Mouse (Mus musculus) left cerebral cortex, adult 8-10 months (tissue): Measurements from ENCODE around the gene Pdcd7. TPM values are rescaled to one million over a fixed set of nuclear protein-coding genes. Genes with fewer than 3 reads are reported as not detected.
A peak's percentile ranks its signal among the peaks of the same experiment; 100 is the strongest.

Experiments
- DNase-seq, 2 experiments: peaks; one replicate each; pipeline ENCODE4 v3.0.0; 2022; ENCODE audit warnings: low spot score in 2 of 2
- total RNA-seq, 4 experiments: library from RNA; stranded (reverse); gene quantifications; 2 replicates each; pipeline ENCODE4 v1.2.4; 2022

Gene Pdcd7
- total RNA-seq, 4 experiments from 2014 or later: 27.3 to 31.1 (median 27.9) TPM

DNA sequence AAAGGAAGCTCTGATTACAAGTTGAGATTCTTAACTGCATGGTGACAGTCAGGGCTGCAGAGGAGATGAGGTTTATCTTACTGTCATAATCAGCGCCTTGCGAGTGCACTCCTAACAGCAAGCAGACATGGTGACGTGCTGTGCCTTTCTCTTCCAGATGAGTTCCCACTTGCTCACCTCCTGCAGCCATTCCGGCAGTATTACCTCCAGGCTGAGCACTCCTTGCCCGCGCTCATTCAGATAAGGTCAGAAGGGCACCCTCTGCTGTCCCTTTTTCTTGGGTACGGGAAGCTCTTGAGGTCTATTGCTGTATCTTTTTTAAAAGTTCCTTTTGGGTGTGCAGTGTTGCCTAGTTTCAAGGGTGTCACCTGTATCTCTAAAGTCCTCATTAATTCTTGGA, 10.7 kb downstream of the Pdcd7 start:
- DNase-seq: no peak

DNA sequence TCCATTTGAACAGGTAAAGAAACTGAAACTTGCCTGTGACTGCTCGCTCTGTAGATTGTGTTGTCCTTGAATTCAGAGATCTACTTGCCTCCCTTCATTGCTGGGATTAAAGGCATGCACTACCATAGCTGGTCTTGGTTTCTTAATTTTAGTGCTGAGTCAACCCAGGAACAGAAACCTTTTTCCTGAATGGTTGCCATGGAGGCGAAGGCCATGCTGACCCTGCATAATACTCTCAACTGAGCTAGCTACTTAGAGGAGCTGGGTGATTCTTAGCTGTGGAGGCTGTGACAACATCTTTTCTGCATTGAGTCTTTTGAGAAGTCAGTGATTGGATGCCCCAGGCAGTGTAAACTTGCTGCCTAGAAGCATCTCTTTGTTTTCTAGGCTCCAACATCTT, 11.1 kb downstream of the Pdcd7 start:
- no peak for DNase-seq

DNA sequence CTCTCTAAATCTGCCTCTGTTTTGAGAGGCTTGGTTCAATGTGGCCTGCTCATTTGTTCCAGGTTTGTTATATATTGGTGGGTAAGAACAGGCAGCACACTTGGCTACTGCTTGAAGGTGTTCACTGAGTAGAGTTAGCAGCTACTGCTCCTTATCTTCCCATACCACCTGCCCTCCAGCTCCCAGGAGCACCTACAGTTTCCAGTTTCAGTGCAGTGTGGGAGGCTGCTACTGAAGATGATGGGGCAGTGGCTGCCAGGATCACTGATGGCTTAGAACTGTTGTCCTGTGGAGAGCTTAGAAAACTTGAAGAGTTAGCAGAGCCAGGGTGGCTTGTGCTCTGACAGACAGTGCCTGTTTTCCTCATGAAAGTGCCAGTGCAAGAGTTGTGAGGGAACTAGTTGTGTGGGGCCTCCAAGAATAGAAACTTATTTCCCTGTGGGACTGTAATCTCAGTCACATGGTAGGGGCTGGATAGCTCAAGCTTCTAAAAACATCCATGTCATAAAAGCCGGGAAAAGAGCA, 13.1 kb downstream of the Pdcd7 start:
- DNase-seq: no peak

DNA sequence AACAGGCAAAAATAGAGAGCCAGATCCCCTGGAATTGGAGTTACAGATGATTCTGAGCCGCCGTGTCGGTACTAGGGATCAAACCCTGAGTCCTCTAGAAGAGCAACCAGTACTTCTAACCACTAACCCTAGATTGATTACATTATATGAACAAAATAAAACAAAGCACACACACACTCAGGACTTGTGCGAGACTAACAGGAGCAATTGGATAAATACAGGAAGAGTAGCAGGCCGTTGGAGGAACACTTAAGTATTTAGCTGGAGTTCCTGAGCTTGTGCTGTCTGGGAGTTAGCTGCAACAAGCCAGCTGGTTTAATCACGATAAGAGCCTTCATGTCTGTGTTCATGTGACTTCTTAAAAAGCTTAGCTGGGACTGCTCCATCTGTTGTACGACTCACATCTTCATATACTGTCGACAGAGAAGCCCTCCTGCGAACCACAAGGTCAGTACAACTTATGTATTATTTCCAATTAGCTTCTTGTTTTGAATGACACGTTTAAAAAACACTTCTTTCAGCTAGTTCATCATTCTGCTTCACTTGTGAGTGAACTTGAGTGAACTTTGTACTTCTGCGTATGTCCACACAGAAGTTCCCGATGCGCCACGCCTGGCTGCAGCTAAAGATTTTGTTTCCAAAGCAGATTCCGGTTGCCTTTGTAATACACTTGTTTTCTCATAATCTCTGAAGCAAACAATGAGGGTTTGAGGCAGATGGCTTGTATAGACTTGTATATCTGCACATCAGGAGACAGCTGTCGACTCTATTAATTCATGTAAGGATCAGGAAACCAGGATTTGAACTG, 14.9 kb downstream of the Pdcd7 start, which contains the start of gene Ubap1l:
Gene Ubap1l, plus strand, starts transcription at position 401 of the 808 bp plus-strand sequence.
- DNase-seq: no peak

DNA sequence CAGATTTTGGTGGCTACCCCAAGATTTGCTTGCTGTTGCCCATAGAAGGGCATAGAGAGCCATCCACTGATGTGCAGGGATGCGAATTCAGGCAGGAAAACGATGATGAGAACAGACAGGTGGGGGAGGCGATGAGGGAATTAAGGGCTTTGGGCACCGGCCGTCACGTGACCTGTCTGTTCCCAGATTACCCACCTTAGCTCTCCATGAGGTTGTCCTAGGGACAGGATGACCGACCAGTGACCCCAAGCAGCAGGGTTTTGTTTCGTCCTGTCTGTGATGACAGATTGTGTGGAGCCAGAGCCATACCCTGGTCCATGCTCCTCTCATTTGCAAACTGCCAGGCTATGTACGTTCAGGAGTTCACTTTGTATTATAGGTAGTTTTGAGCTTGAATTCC, 17.8 kb downstream of the Pdcd7 start:
- no peak for DNase-seq

DNA sequence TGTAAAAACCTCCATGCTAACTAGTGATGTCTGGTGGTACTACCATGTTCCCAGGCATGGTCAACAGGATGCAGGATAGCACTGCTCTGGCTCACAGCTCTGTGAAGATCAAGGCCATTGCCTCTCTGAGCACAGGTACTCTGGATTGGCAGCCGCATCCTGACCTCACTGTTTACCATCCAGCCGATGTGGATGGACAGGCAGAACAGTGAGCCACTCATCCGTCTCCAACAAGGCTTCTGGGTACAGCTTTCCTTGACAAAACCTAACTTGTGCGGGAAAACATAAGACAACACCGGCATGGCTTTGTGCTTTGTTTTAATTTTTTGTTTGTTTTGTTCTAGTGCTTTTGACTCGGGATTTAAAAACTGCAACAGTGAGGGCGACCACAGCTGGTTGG, 19.8 kb downstream of the Pdcd7 start:
- DNase-seq: no peak

DNA sequence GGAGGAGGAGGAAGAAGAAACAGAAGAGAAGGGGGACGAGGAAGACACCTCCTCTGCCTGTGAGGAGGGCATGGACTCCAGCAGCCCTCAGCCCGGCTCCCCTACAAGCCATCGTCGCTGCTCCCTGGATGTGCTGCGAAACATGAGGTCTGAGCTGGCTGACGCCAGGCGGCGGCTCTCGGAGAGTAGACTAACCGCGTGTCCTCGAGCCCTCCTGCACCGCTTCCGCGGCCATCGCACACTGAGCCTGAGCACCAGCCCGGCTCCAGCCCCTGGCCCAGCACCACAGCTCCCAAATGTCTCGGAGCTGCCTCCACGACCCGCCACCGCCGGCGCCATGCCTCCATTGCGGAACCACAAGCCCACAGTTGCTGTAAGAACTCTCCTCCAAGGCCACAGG, 25.9 kb downstream of the Pdcd7 start:
- DNase-seq: no peak

DNA sequence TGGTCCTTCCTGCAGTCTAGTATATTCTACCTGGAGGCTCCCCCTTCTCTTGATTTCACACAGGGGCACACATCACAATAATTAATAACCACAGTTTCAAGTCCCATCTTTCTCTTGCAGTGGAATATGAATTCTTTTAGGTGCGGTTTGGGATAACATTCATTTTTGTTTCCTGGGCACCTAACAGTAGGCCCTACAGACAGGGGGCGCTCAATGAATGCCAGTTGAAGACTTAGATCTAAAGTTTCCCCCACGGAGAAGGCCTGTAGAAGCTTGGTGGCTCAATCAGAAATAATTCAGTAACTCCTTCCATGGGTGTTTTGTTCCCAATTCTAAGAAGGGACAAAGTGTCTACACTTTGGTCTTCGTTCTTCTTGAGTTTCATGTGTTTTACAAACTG, 26.5 kb downstream of the Pdcd7 start:
- no peak for DNase-seq

DNA sequence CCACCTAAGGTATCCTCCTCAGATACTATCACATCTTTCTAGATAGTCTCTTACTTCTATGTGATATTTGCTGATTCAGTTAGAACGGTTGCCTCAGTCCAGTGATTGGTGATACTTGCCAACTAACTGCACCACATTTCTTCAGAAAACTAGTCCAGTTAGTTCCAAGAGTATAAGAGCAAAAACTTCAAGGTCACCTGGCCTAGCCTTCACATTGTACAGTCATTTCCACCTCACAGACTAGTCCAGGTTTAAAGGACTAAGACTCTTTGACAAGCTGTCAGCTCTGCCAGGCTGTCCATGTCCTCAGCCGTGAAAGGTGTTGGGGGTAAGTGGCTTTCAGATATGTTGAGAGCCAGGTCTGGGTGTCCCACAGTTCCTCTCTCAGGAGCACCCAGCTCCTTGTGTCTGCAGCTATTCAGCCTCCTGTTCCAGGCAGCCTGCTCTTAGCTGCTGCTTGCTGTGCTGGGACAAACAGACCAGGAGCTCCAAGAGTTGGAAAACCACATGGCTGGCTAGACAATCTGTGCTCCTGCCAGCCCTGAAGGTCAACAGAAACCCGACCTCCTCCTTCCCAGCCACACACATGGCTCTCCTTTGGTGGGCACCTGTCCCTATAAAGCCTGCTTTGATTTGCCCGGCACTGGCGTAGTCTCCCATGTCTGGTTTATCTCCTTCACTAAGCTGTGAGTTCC, 28.7 kb downstream of the Pdcd7 start:
- no peak for DNase-seq

DNA sequence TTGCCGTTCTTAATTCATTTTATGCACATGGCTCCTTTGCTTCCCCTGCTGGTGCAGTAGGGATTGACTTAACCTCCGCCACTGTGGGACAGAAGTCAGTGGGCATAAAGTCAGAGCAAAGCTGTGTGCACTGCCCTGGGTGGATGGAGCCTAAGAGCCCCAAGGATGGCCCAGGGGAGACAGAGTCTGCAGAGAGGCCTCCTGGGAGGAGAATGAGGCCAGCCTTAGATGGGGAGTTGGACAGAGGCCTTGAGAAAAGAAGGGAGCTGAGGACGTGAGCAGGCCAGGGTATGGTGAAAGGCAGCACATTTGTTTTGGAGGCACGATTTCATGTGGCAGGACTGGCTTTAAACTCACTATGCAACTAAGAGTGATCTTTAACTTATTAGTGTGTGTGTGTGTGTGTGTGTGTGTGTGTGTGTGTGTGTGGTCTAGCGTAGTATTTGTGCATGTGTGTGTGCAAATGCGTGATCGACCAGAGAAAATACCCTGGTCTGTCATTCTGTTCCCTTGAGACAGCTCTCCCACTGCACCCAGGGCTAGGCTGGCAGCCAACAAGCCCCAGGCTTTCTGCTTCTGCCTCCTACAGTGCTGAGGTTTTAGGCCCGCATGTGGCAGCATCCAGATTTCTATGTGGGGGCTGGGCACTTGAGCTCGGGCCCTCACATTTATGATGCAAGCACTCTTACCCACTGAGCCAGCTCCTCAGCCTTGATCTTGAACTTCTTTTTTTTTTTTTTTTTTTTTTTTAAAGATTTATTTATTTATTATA, 29.4 kb downstream of the Pdcd7 start:
- DNase-seq: peak; percentile 30 to 78

DNA sequence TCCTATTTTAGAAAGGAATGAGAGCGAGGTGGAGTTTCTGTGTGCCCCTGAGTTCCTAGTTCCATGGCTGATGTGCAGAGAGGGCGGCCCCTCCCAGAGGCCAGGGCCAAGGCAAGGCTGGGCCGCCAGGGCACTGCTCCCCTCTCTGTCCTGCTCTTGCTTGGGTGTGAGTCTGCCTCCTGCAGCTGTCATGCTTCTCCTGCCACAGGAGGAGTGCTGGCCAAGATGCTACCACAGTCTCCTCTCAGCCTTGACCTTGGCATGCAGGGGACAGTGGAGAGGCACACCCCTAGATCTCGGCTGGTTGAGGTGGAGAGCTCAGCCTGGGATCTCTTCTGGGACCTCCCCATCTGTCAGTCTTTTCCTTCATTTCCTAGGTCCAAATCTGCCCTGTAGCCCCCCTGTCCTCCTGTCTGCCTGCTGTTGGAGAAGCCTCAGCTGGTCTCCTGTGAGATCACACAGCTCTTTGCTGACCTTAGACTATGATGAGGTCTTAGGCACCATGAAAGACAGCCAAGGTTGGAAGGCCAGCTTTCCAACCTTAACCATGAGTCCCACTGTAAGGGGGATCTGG, 35.2 kb downstream of the Pdcd7 start:
- no peak for DNase-seq

DNA sequence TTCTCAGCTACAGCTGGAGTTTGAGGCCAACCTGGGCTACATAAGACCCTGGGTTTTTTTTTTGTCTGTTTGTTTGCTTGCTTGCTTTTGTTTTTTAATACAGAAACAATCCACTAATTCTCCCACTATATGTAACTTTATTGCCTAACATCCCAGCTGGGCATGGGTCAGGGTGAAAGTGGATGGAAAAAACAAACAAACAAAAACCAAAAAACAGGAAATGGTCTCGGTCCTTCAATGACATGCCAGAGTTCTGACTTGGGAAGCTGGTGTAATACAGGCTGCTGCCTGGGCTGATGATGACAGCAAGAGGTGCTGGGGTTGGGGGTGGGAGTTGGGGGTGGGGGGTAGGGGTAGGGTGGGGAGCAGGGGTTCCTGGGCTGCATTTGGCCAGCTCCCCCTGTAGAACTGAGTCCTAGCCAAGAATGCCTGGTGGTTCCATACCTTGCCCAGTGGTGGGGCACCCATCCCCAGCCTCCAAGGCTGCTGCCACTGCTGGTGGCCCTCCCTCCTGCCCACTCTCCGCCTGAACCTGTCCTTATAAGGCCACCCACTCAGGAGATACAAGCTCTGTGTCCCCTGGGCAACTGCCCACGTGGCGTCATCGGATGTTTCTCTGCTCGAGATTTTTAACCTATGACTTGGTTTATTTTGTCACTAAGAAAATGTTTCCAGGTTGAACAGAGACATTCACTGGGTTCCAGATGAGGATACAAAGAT, 36.3 kb downstream of the Pdcd7 start:
- DNase-seq: no peak

DNA sequence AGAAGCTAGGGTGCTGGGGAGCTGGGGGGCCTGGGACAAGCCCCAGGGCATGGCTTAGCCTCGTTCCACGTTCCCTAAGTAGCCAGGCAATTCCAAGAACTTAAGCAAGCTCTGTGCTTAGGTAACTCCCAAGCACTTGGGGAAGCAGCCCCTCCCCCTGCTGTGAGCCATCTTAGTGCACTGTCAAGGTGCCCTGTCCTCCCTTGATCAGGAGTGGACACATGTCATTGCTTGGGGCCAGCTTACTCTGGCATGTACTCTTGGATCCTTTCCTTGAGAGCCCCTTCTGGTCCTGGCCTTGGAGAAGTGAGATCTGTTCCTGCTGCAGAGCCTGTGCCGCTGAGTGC, 36.8 kb downstream of the Pdcd7 start:
- DNase-seq: no peak

DNA sequence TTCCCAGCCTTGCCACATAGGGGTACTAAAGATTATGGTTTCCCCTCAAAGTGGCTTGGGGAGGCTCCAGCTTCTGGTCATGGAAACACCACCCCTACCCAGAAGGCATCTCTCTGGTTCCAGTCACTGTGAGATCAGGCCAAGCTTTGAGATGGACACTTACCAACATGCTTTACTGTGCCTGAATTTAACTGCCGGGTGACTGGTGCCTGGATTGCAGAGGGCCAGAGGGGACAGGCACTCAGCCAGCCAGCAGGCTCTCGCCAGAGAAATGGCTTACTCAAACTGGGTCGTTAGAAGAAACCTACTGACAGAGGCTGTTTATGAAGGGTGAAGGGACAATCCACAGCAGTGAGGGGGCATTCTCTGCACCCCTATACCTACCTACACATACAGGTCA, 38.4 kb downstream of the Pdcd7 start:
- DNase-seq: no peak

DNA sequence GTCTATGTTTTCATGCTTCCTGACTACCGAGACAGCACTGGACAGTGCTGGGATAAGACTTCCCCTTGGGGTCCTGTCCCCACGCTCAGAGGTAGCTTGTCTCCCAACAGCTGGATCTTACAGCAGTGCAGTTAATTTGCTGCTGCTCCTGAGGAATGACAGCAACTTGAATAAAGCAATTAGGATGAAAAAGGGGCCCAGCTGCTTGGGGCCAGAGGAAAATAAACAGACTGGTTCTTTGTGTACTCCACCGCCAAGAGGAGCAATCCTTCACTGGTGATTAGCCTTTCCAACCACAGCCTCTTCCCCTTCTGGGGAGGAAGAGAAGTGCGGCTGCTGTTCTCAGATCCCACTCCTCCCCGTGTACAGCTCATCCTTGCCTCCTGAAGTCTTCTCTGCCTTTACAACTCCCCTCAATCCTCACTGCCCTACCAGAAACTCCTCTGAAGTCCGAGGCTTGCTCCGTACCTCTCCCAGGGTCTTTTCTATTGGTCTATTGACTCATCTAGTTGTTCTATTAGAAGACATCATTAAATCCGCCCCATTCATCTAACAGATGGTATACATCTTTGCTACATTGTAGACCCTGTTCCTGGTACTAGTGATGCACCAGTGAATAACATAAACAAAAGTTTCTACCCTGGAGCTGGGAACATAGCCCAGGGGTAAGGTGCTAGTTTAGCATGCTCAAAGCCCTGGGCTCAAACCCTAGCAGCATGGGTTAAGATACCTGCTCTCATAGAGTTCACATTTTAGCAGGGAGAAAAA, 40.7 kb downstream of the Pdcd7 start:
- DNase-seq: no peak

DNA sequence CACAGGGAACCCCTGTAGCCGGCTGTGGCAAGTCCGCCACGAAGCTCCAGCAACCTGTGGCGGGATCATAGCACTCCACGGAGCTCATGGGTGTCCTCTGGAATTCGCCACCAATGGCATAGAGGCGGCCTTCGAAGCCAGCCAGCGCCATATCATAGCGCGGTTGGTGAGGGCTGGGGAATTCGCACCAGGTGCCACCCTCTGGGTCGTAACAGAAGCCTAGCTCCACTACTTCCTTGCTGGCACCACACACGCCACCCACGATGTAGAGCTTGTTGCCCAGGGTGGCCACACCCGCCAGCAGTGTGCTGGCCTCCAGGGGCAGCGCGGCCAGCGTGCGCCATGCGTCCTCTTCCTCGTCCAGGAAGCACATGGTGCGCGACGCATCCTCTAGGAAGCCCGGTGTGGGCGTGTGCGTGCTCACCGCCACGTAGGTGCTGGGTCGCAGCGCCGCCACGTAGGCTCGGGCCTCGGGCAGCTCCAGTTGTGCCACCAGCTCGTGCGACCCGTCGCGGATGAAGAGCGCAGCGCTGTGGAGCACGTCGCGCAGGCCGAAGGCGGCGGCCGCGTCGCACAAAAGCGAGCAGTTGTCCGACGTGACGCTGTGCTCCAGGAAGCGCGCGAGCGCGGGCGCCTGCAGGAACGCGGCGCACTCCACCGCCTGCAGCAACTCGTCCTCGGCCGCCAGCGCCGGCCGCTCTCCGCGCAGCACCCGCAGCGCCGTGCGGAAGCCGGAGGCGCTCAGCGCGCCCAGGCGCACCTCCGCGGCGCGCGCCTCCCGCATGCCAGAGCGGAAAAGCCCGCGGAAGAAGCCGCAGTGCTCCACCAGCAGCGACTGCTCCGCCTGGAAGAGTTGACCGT, 45.1 kb downstream of the Pdcd7 start:
- DNase-seq: no peak

DNA sequence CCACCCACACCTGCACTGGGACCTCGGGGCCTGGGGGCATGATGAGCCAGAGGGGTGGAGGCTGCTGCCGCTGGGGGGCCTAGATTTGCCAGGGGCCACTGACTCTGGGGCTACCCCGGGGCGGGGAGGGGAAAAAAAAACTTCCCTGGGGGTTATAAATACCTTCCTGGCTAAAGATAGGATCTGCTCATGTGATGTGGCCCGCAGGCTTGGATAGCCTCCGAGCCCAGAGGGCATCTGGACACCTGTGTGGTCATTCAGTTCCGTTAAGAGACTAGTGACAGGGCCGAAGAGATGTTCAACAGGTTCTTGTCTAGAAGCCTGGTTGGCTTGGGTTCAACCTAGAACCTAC, 45.7 kb downstream of the Pdcd7 start, which contains the start of gene Kbtbd13:
Gene Kbtbd13, minus strand, starts transcription at position 40 of the 352 bp plus-strand sequence.
- DNase-seq: no peak

DNA sequence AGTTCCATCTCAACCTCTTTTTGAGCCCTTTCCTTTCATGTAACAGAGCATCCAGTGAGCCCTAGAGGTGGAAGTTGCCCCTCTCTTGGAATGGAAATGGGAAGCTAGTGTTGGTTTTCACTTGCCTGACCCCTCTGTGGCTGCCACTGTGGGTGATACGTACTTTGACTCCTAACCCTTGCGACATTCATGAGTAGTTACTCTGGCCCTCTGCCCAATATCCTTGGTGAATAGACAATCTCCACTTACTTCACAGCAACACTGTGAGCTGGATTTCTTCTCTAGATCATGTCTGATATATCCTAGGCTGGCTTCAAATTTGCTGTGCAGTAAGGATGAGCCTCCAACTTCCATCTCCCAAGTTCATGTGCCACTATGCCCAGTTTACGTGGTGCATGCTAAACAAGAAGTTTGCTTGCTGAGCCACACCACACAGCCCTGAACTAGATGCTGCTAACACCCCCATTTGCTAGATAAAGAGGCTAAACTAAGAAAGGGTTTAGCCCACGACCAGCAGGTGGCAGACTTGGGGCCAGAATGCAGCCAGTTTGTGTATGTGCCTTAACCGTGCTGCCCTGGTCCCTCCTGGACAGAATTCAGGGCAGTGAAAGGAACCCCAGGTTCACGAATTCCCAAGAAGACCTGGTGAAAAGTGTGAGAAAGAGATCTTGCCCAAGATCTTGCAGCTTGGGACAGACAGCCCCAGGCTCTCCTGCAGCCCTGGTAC, 46.9 kb downstream of the Pdcd7 start:
- DNase-seq: peak in 1 of 2 experiments; percentile 53

DNA sequence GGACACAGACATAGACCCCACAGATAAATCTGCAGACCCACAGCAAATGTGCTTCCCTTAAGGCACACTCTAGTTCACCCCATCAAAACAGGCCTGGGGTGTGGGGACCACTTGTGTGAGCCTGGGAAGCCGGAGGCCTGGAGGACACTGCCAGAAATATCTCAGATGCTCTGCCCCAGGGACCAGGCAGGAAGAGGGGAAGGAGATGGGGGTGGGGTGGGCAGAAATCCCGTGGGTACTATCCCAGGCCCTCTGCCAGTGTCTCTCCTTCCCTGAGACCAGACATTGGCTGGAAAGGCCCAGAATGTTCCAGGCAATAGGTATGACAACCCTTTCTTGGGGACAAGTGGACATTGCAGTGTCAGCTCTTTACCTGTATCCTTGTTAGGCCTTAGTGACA, 47.7 kb downstream of the Pdcd7 start:
- DNase-seq: no peak
